Mouse (Mus musculus) embryonic facial prominence, embryonic 12.5 days (tissue): ENCODE measurements around the gene Cdk6. TPM values are rescaled to one million over a fixed set of nuclear protein-coding genes. Genes with fewer than 3 reads are reported as not detected.
"Not testable (repeated sequence)": the region's sequence is repeated elsewhere in the genome, so short reads cannot be mapped to it uniquely, and the experiment has no call there.

Experiments used
- ATAC-seq: fragments of 200-750 bp; cut with Nextera tagmentation; 2 replicates; pipeline ENCODE4 v1.8.0; 2017; ENCODE audit not compliant: insufficient number of reproducible peaks, insufficient read depth, low FRiP score, low TSS enrichment
- H3K27ac ChIP-seq: fragments of 300-500 bp; sonication (generic); 2 replicates; pipeline ENCODE4 v1.5.1; 2016; ENCODE audit warnings: mild to moderate bottlenecking
- H3K27me3 ChIP-seq: fragments of 300-500 bp; sonication (generic); 2 replicates; pipeline ENCODE4 v1.6.1; 2016; ENCODE audit warnings: mild to moderate bottlenecking, moderate library complexity
- H3K36me3 ChIP-seq: fragments of 300-500 bp; sonication (generic); 2 replicates; pipeline ENCODE4 v1.6.1; 2016; ENCODE audit warnings: mild to moderate bottlenecking
- H3K4me1 ChIP-seq: fragments of 300-500 bp; sonication (generic); 2 replicates; pipeline ENCODE4 v1.6.1; 2016
- H3K4me2 ChIP-seq: fragments of 300-500 bp; sonication (generic); replicated peaks from 2 replicates; pipeline ENCODE4 v1.6.1; 2016; ENCODE audit warnings: mild to moderate bottlenecking, moderate library complexity
- H3K4me3 ChIP-seq: fragments of 300-500 bp; sonication (generic); 2 replicates; pipeline ENCODE4 v1.5.1; 2016; ENCODE audit warnings: mild to moderate bottlenecking
- H3K9ac ChIP-seq: fragments of 300-500 bp; sonication (generic); 2 replicates; pipeline ENCODE4 v1.6.1; 2016; ENCODE audit warnings: mild to moderate bottlenecking, moderate library complexity
- H3K9me3 ChIP-seq: fragments of 300-500 bp; sonication (generic); 2 replicates; pipeline ENCODE4 v1.6.1; 2016; ENCODE audit warnings: mild to moderate bottlenecking, moderate library complexity
- whole genome bisulfite sequencing: fragments of 180-500 bp; shearing (Covaris S2); methylation state at CpG from one replicate; pipeline ENCODE4 v1.1.7; 2016; 5-methylcytosine and 5-hydroxymethylcytosine counted together
- polyA plus RNA-seq: library from polyadenylated mRNA; unstranded; fragments of >200 nt; fragmentation: Nextera tagmentation; extraction: Ambion mirVana; gene quantifications from 2 replicates; pipeline ENCODE4 v1.2.1, GENCODE M21; 2016

The Cdk6 gene
- polyA plus RNA-seq, 1 experiment from 2014 or later: 31.0 TPM

DNA sequence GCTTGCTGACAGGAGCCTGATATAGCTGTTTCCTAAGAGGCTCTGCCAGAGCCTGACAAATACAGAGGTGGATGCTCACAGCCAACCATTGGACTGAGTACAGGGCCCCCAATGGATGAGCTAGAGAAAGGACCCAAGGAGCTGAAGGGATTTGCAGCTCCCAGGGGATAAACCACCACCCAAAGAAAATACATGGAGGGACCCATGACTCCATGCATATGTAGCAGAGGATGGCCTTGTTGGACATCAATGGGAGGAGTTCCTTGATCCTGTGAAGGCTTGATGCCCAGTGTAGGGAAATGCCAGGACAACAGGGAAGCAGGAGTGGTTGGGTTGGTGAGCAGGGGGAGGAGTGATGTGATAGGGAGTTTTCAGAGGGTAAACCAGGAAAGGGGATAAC, 190.8 kb downstream of the Cdk6 start:
- not testable (repeated sequence) for H3K36me3 ChIP-seq, H3K27me3 ChIP-seq, H3K4me3 ChIP-seq, H3K4me2 ChIP-seq, H3K27ac ChIP-seq, H3K9me3 ChIP-seq, H3K4me1 ChIP-seq, H3K9ac ChIP-seq, ATAC-seq

DNA sequence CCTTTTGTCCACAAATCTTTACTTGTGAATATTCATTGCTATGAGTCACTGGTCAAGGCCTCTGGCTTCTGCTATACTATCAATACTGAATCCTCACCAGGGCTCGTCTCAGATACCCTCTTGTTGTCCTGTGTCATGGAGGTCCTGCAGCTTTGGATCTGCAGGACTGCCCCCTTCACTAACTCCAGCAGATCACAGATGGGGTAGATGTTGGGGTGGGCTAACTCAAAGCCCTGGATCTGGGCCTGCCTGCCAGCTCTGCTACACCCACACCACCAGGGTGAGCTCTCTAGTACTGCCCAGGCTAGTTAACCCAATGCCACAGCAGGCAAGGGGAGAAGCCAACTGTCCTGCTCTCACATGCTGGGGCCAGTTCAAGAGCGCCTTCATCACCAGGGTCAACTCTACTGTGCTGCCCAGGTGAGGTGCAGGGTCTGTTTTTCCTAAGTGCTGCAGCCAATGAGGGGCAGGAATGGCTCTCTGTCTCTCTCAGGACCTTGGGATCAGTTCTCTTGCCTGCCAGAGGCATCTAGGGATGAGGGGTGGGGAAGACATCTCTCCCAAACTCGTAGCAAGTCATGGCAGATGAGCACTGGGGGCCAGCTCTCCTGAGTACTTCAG, 195.4 kb downstream of the Cdk6 start:
- 67% methylated on average over 3 of the region's 3 CpGs for WGBS
- Histone ChIP-seq H3K27ac (no peak overlapping the region), H3K36me3 (no peaks in the 10 kb centered on the region), H3K9ac (no peak overlapping the region), H3K4me1 (no peaks in the 10 kb centered on the region), H3K9me3 (no peaks in the 10 kb centered on the region), H3K4me2 (no peak overlapping the region), H3K27me3 (no peaks in the 10 kb centered on the region), H3K4me3 (no peak overlapping the region)
- ATAC-seq: no peak

DNA sequence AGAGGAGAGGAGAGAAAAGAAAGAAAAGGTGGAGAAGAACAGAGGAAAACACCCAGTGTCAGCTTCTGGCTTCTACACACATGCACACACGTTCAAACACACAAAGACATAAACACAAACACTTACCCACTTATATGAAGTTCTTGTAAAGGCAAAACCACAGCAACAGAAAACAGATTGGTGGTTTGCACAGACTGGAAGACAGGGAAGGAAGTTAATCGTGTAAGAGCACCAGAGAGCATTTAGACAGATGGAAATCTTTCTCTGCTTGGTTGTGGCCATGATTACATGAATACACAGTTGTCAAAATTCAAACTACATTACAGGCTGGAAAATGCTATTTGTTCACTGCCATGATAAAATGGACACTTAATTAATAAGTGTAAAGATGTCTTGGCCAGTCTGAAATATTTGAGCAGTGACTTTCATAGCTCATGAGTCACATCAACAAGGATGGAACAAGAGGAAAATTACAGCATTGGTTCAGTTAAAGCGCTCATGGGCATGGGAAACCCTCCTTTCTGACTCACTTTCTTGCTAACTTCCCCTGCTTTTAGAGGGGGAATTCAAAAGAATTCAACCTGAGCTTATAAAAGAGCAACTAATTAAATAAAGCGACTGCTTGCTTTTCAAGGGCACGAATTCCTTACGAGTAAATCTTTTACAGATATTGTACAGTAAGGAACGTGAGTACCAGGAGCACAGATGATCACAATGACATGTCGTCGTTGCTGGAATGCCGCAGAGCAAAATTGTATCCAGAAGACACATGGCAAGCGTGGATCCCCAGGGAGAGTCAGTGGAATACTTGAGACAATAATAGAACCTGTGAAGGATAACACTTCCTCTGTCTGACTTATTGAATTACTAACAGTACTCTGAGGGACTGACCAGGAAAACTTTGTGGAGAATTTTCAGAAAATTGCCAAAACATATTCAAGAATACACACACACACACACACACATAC, 197.5 kb downstream of the Cdk6 start:
- Histone ChIP-seq H3K27me3 (no peaks in the 10 kb centered on the region), H3K9ac (no peak overlapping the region), H3K9me3 (no peaks in the 10 kb centered on the region), H3K36me3 (no peaks in the 10 kb centered on the region), H3K4me1 (no peaks in the 10 kb centered on the region), H3K27ac (no peak overlapping the region), H3K4me2 (no peak overlapping the region), H3K4me3 (no peak overlapping the region)
- no peak for ATAC-seq
- WGBS: 43% methylated on average over 11 of the region's 11 CpGs

DNA sequence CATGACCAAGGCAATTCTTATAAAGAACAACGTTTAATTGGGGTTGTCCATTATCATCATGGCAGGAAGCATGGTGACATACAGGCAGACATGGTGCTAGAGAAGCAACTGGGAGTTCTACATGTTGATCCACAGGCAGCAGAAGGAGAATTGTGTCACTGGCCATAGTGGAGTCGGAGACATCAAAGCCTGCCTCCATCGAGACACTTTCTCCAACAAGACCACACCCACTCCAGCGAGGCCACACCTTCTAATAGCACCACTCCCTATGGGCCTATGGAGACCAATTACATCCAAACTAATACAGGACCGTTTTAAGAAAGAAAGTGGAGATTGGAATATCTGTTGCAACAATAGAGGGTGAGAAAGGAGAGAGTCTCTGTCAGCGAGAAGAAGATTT, 200.6 kb downstream of the Cdk6 start:
- Histone ChIP-seq H3K27me3 (no peaks in the 10 kb centered on the region), H3K9ac (no peak overlapping the region), H3K36me3 (peaks cover 2% of the 10 kb centered on the region; the same call in 1 of the 2 replicates), H3K4me3 (no peak overlapping the region), H3K4me1 (peaks cover 13% of the 10 kb centered on the region), H3K9me3 (no peaks in the 10 kb centered on the region), H3K4me2 (no peak overlapping the region), H3K27ac (no peak overlapping the region)
- 73% methylated on average over 6 of the region's 6 CpGs for WGBS
- no peak for ATAC-seq

DNA sequence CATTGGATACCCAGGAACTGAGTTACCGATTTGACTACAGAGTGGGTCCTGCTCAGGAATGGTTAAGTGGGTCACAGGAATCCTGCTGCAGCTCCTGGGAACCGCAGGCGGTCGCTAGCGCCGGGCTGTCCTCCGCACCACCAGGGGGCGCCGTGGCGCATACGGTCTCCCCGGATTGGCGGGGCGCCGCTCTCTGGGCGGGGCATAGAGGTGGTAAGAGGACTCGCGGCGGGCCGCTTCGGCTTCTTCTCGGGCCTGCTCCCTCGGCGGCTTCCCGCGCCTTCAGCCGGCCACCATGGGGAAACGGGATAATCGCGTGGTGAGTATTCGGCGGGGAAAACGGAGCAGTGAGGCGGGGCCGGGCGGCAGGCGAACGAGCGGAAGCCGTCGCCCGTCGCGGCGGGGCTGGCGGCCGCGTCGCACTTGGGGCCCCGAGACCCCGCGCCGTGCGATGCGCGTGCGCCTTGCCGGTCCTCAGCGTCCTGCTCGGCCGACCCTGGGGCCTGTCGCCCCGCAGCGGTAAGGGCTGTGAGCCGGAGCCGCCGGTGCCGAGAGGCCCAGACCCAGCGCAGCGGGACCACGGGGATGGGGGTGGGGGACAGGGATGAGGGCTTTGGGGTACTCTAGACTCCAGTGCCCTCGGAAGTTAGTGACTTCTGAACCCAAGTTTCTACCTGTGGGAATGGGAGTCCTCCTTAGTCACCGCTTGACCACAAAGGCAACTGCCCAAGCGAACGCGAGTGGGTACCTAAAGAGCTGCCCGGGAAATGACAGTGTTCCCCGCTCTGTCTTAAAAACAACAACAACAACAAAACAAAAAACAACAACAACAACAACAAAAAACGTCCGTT, 202.6 kb downstream of the Cdk6 start, which contains the start of gene Fam133b:
Gene Fam133b, plus strand, starts transcription at position 205 of the 851 bp plus-strand sequence.
- peak within 1 kb of the TSS; percentile 60 for H3K4me2 ChIP-seq
- H3K27ac ChIP-seq: peak within 1 kb of the TSS; percentile 91
- H3K4me1 ChIP-seq: peaks cover 13% of the 10 kb centered on the region
- peak; percentile 92 for ATAC-seq
- peaks cover 6% of the 10 kb centered on the region; the same call in 1 of the 2 replicates for H3K36me3 ChIP-seq
- under 1% methylated on average over 72 of the region's 80 CpGs for WGBS
- H3K9me3 ChIP-seq: no peaks in the 10 kb centered on the region
- no peaks in the 10 kb centered on the region for H3K27me3 ChIP-seq
- peak within 1 kb of the TSS; percentile 89 for H3K4me3 ChIP-seq
- peak within 1 kb of the TSS; percentile 90 for H3K9ac ChIP-seq

DNA sequence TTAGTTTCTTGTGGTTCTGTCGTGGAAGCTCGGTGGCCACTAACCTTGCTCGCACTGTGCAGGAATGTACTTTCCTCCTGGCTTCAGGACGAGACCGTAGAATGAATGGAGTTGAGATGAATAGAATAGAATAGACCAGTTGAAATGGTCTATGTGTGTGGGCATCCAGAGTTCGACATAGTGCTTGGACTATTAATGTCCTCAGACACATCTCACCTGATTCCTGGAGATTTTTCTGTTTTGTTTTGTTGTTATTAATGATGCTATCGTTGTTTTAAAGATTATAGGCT, 203.1 kb downstream of the Cdk6 start:
- peak overlapping the region; percentile 60 for H3K4me2 ChIP-seq
- no peaks in the 10 kb centered on the region for H3K27me3 ChIP-seq
- no peaks in the 10 kb centered on the region for H3K9me3 ChIP-seq
- ATAC-seq: no peak
- H3K27ac ChIP-seq: no peak overlapping the region
- H3K36me3 ChIP-seq: peaks cover 6% of the 10 kb centered on the region; the same call in 1 of the 2 replicates
- WGBS: 10% methylated on average over 7 of the region's 7 CpGs
- peak overlapping the region; percentile 89 for H3K4me3 ChIP-seq
- peak overlapping the region; percentile 90 for H3K9ac ChIP-seq
- H3K4me1 ChIP-seq: peaks cover 13% of the 10 kb centered on the region

DNA sequence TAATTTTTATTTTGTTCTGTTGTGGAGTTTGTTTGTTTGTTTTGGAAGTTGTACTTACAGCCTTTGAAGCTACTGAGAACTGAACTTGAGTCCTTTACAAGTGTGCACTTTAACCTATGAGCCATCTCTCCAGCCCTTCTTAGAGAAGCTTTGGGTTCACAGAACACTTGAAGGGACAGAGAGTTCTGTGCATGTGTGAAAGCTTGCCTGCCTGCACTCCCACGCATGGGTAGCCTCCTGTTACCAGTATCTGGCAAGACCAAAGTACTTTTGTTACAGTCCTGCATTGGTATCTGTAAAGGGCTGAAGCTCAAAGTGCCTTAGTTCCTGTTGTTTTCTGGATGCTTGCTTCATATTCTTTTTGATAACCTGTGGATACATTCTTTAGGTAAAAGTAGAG, 204.9 kb downstream of the Cdk6 start:
- Histone ChIP-seq H3K4me1 (peaks cover 13% of the 10 kb centered on the region), H3K9ac (no peak overlapping the region), H3K4me3 (no peak overlapping the region), H3K36me3 (peaks cover 6% of the 10 kb centered on the region; the same call in 1 of the 2 replicates), H3K4me2 (no peak overlapping the region), H3K9me3 (no peaks in the 10 kb centered on the region), H3K27me3 (no peaks in the 10 kb centered on the region), H3K27ac (no peak overlapping the region)
- 88% methylated on average over 1 of the region's 1 CpGs for WGBS
- no peak for ATAC-seq

DNA sequence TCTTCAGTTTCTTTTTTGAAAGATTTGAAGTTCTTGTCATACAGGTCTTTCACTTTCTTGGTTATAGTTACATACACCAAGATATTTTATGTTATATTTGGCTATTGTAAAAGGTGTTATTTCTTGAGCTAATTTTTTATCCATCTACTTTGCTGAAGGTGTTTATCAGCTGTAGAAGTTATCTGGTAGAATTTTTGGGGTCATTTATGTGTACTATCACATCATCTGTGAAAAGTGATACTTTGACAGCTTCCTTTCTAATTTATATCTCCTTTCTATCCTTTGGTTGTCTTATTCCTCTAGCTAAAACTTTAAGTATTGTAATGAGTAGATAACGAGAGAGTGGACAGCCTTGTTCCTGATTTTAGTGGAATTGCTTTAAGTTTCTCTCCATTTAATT, 210.2 kb downstream of the Cdk6 start:
- no peak overlapping the region for H3K4me2 ChIP-seq
- no peak overlapping the region for H3K27ac ChIP-seq
- H3K4me1 ChIP-seq: no peaks in the 10 kb centered on the region
- H3K4me3 ChIP-seq: no peak overlapping the region
- no peak for ATAC-seq
- peaks cover 23% of the 10 kb centered on the region for H3K36me3 ChIP-seq
- WGBS: 93% methylated on average over 1 of the region's 1 CpGs
- no peaks in the 10 kb centered on the region for H3K27me3 ChIP-seq
- no peak overlapping the region for H3K9ac ChIP-seq
- H3K9me3 ChIP-seq: no peaks in the 10 kb centered on the region

DNA sequence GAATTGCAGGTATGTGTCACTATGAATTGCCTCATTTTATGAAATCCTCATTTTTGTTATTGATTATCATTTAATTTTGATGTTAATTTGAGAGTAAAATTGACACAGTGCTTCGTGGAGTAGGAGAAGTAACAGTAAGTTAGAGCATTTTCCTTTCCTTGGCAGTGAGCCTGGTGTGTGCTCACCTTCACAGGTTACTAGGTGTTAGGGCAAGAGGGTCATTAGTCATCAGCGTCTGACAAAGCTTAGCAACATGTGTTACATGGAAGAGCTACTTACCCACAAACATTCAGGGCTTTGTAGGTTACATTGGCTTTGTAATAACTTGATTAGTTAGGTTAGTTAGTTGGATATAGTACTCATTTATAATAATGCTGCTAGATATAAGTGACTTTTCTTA, 212.9 kb downstream of the Cdk6 start:
- Histone ChIP-seq H3K9me3 (no peaks in the 10 kb centered on the region), H3K4me3 (no peak overlapping the region), H3K4me2 (no peak overlapping the region), H3K27me3 (no peaks in the 10 kb centered on the region), H3K27ac (no peak overlapping the region), H3K9ac (no peak overlapping the region), H3K36me3 (peaks cover 33% of the 10 kb centered on the region), H3K4me1 (no peaks in the 10 kb centered on the region)
- WGBS: 90% methylated on average over 2 of the region's 2 CpGs
- no peak for ATAC-seq

DNA sequence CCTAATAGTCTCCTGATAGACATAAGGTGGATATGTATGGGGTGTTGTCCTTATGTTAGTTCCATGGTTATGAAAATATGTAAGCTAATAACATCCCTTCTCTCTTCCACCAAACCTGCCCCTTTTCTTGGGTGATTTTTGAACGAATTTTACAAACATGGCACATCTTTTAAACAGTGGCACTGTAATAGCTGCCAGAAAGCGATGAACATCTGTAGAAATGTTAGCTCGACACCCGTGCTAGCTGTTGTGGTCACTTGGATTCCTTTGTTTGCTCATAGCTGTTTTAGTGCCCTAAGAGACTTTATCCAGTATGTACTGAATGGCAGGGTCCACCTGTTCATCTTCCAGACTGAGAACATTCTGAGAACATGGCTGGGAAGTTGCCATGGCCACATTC, 230.0 kb downstream of the Cdk6 start, which contains the start of gene 1700109H08Rik:
Gene 1700109H08Rik, plus strand, starts transcription at position 301 of the 400 bp plus-strand sequence.
- Histone ChIP-seq H3K9me3 (no peaks in the 10 kb centered on the region), H3K27me3 (no peaks in the 10 kb centered on the region), H3K4me3 (no peak within 1 kb of the TSS), H3K4me1 (no peaks in the 10 kb centered on the region), H3K9ac (no peak within 1 kb of the TSS), H3K27ac (no peak within 1 kb of the TSS), H3K4me2 (no peak within 1 kb of the TSS), H3K36me3 (peaks cover 89% of the 10 kb centered on the region)
- WGBS: 96% methylated on average over 4 of the region's 4 CpGs
- no peak for ATAC-seq

DNA sequence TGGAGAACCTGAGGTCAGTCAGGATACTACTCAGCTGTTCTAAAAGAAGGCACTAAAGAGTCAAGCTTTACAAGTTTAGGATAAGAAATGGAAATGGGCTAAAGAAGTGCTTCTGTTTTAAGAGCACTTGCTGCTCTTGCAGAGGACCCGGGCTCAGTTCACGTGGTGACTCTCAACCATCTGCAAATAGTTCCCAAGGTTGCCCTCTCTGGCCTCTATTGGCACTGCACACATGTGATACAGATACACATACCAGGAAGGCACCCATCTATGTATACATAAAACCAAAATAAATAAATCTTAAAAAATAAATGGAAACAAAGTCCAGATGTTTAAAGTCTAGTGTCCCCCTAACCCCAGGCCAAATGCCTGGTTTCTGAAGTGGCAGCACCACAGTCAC, 233.5 kb downstream of the Cdk6 start:
- WGBS: 94% methylated on average over 2 of the region's 2 CpGs
- ATAC-seq: no peak
- Histone ChIP-seq H3K27me3 (no peaks in the 10 kb centered on the region), H3K4me3 (no peak overlapping the region), H3K4me1 (no peaks in the 10 kb centered on the region), H3K27ac (no peak overlapping the region), H3K4me2 (no peak overlapping the region), H3K9ac (no peak overlapping the region), H3K36me3 (peaks cover 92% of the 10 kb centered on the region), H3K9me3 (no peaks in the 10 kb centered on the region)
